Mouse (Mus musculus) B cell, adult 67 days (primary cell): ENCODE data around the gene Steap3. TPM values are rescaled to one million over a fixed set of nuclear protein-coding genes. Genes with fewer than 3 reads are reported as not detected.

Experiments
- total RNA-seq, 2 experiments: library from RNA; stranded (reverse); gene quantifications; 4 replicates each; pipeline ENCODE4 v1.2.4; 2023

The Steap3 gene
- 1 to 10 TPM; 2.1 to 3.3 TPM for total RNA-seq

GRCm38 (mm10) chr1:120272605-120273004 is at the start of gene Steap3:
Gene Steap3 (minus strand): TSS chr1:120272705.

Other genes starting within 250 kb of the Steap3 start
- gene Tmem37, start 198.6 kb downstream of the Steap3 start, total RNA-seq: not detected
- gene Dbi, start 151.6 kb downstream of the Steap3 start, total RNA-seq: 10 to 100 TPM; 35.8 to 39.3 TPM
- 10 to 100 TPM; 17.1 to 21.5 TPM for gene 3110009E18Rik, start 151.5 kb downstream of the Steap3 start, total RNA-seq
- gene C1ql2, start 67.9 kb upstream of the Steap3 start, total RNA-seq: not detected
- gene Marco, start 232.3 kb upstream of the Steap3 start, total RNA-seq: under 1 TPM in 1 of 2 experiments, not detected in 1; 0.64 TPM